Mouse (Mus musculus) embryo, embryonic 11 days (tissue): ENCODE data around the gene Gm12789.
"Not testable (repeated sequence)": the region's sequence is repeated elsewhere in the genome, so short reads cannot be mapped to it uniquely, and the experiment has no call there.

Experiments
- DNase-seq: peaks from one replicate; pipeline ENCODE4 v3.0.0-alpha.2; 2015

The Gm12789 gene

DNA sequence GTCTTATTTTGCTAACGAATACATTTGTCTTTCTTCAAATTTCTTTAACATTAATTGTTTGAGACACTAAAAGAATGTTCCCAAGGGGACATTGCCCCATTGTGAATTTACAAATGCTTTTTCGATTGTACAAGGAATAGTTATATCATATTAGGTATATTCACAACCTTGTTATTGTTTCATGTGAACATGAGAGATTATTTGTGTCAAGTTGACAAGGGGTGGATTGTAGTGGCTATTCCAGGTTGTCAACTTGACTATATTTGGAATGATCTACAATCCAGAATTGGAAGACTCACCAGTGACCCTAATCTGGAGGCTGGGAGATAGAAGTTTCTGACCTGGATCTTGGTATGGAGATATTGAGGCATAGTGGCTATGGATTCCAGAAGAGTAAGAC lies at the start of gene Gm12789:
TSS of gene Gm12789 (plus strand) at position 301 of the 400 bp plus-strand sequence.
- not testable (repeated sequence) for DNase-seq

DNA sequence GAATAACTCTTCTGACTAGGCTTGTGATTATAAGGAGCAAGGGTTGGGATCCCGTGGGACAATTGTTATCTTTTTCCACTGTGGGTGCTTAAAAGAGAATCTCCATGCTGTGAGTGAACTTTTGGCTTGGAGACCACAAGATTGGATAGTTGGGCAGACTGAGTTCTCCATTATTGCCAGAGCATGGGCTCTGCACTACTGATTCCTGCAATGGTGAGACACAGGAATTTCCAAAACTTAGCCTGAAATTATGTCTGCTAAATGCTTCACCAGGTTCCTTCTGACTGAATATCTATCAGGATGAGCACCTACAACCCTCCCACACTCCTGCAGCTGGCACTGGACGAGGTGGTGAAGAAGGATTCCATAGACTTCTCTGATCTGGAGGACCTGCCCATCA lies 46.3 kb upstream of the Gm12789 start, which contains the start of gene Gm12794:
TSS of gene Gm12794 (plus strand) at position 301 of the 400 bp plus-strand sequence.
- not testable (repeated sequence) for DNase-seq

DNA sequence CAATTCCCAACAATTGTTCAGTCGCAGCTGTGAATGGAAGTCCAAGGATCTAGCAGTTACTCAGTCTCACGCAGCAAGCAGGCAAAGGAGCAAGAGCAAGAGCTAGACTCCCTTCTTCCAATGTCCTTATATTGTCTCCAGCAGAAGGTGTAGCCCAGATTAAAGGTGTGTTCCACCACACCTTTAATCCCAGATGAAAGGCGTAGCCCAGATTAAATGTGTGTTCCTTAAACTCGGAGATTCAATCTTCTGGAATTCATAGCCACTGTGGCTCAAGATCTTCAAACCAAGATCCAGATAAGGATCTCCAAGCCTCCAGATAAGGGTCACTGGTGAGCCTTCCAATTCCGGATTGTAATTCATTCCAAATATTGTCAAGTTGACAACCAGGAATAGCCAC lies 5.5 kb upstream of the Gm12789 start, which contains the start of gene Gm12790:
TSS of gene Gm12790 (minus strand) at position 101 of the 400 bp plus-strand sequence.
- DNase-seq = not testable (repeated sequence)

DNA sequence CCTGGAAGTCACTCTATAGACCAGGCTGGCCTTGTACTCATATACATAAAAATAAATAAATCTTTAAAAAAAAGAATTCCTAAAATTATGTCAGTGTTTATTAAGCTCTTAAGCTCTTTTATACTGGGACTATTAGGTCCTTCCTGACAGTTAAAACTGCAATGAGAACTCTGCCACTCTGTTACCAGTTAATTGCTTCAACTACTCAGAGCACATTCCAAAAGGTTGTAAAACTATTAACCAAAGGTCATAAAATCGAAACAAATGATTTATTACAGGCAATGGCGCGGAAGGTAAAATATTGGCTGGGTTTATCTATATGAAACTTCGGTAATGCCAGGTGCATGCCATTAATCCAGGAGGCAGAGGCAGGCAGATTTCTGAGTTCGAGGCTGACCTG lies 748 bp upstream of the Gm12789 start:
- DNase-seq = no peak

DNA sequence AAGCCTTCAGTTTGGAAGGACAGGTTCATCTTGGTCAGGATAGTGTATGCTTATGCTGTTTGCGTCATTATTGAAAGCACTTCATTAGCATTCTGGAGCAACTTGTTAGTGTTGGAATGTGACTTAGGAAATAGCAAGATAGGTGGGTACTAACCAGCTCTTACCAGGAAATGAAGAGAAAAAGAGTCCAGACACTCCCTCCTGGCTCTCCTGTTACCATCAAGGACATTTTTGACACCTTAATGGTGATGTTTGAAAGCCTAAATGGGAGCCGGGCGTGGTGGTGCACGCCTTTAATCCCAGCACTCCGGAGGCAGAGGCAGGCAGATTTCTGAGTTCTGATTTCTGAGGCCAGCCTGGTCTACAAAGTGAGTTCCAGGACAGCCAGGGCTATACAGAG lies 11.0 kb downstream of the Gm12789 start:
- no peak for DNase-seq

DNA sequence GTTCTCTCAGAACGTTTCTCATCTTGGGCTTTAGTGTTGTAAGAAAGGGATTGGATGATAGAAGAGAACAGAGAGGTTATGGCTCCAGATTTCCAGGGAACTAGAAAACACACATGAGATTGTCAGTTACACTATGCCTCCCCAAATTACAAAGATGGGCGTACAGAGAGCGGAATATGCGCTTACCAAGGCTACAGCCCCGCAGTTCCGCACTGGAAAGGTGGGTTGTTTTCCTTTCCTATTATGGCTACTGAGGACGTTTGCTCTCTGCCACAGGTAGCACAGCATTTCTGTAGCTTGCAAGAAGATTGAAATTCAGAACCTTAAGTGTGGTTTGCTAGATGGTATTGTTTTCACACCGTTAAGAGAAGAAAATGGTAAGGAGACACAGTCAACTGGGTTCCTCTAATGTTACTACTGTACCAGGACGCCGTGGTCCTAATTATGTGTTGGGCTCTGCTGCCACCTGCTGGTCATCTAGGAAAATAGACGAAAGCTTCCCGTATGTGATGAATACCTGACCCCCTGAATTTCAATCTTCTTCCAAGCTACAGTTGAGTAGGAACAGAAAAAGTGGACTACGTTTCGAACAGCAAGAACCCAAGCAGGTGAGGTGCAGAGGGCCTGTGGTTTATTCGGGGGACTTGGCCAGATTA lies 12.0 kb downstream of the Gm12789 start:
- peak; percentile 81 for DNase-seq

DNA sequence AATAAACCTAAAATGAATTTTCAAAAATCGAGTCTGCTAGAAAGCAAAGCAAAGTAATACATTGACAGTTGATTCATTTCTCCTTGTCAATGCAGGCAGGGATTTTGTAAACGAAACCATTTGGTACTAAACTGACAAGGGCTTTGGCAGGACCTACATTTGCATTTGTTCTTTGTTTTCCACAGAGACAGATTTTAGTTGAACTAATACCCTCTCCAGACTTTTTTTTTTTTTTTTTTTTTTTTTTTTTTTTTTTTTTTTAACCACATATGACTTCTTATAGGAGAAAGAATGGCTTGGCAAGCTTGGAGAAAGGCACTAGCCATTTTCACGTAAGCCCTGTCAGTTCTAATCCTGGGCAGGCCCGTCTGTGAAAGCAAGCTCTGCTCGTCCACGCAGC lies 40.2 kb downstream of the Gm12789 start:
- DNase-seq = no peak
